Mouse (Mus musculus) kidney, postnatal 0 days (tissue): ENCODE data around the gene Osbp. TPM values are rescaled to one million over a fixed set of nuclear protein-coding genes. Genes with fewer than 3 reads are reported as not detected.
A peak's percentile ranks its signal among the peaks of the same experiment; 100 is the strongest.

Experiments
- ATAC-seq: fragments of 200-750 bp; cut with Nextera tagmentation; replicated peaks from 2 replicates; pipeline ENCODE4 v1.8.0; 2017; ENCODE audit warnings: low read depth, moderate number of reproducible peaks, moderate TSS enrichment, moderate library complexity; ENCODE audit not compliant: low FRiP score
- DNase-seq: peaks from one replicate; pipeline ENCODE4 v3.0.0-alpha.2; 2016; ENCODE audit warnings: low spot score
- H3K27ac ChIP-seq: fragments of 300-500 bp; sonication (generic); 2 replicates; pipeline ENCODE4 v1.5.1; 2014; ENCODE audit warnings: mild to moderate bottlenecking
- H3K27me3 ChIP-seq: fragments of 300-500 bp; sonication (generic); 2 replicates; pipeline ENCODE4 v1.6.1; 2014; ENCODE audit warnings: low read length, mixed read lengths; ENCODE audit not compliant: insufficient read depth
- H3K36me3 ChIP-seq: fragments of 300-500 bp; sonication (generic); 2 replicates; pipeline ENCODE4 v1.6.1; 2014; ENCODE audit warnings: low read length, mixed read lengths; ENCODE audit not compliant: insufficient read depth
- H3K4me1 ChIP-seq: fragments of 300-500 bp; sonication (generic); replicated peaks from 2 replicates; pipeline ENCODE4 v1.6.1; 2014; ENCODE audit warnings: antibody characterized with exemption, low read length, mixed read lengths; ENCODE audit not compliant: insufficient read depth
- H3K4me2 ChIP-seq: fragments of 300-500 bp; sonication (generic); 2 replicates; pipeline ENCODE4 v1.6.1; 2014; ENCODE audit warnings: mild to moderate bottlenecking, low read length, moderate library complexity, mixed read lengths
- H3K4me3 ChIP-seq: fragments of 300-500 bp; sonication (generic); replicated peaks from 2 replicates; pipeline ENCODE4 v1.5.1; 2014; ENCODE audit warnings: low read depth, low read length
- H3K9ac ChIP-seq: fragments of 300-500 bp; sonication (generic); 2 replicates; pipeline ENCODE4 v1.6.1; 2014; ENCODE audit warnings: low read depth, low read length
- H3K9me3 ChIP-seq: fragments of 300-500 bp; sonication (generic); replicated peaks from 2 replicates; pipeline ENCODE4 v1.6.1; 2016; ENCODE audit warnings: low read length, inconsistent platforms, mixed read lengths
- CTCF ChIP-seq: IDR thresholded peaks from 2 replicates; pipeline ENCODE4 v1.5.1; 2016; ENCODE audit warnings: antibody characterized with exemption, low read depth, mild to moderate bottlenecking, moderate library complexity
- WGBS: fragments of 180-500 bp; shearing (Covaris S2); extraction: QIAGEN DNeasy Blood & Tissue Kit; methylation state at CpG from one replicate; pipeline ENCODE4 v1.1.7; 2014; 5-methylcytosine and 5-hydroxymethylcytosine counted together
- polyA plus RNA-seq: library from polyadenylated mRNA; unstranded; fragments of >200 nt; fragmentation: Nextera tagmentation; extraction: Ambion mirVana; gene quantifications from 2 replicates; pipeline ENCODE4 v1.2.1, GENCODE M21; 2015

The Osbp gene
- polyA plus RNA-seq, 1 experiment from 2014 or later, result 6.1 TPM

- no peaks in the 10 kb centered on the region for H3K36me3 ChIP-seq
- H3K27ac ChIP-seq, result peak overlapping the region; percentile 92
- peak overlapping the region; percentile 77 for H3K9ac ChIP-seq
- DNase-seq (peak; percentile 76), ATAC-seq (0 out of 2 replicates have a peak, but pooled peaks have one; percentile 5)
- H3K9me3 ChIP-seq, result no peaks in the 10 kb centered on the region
- peaks cover 7% of the 10 kb centered on the region; the same call in 1 of the 2 replicates for H3K4me1 ChIP-seq
- no peak for TF ChIP-seq CTCF
- H3K4me2 ChIP-seq, result peak overlapping the region; percentile 76
- H3K4me3 ChIP-seq, result peak overlapping the region; percentile 56
- 1% methylated on average over 24 of the region's 24 CpGs for WGBS
- H3K27me3 ChIP-seq, result no peaks in the 10 kb centered on the region
Measured at GRCm38 (mm10) chr19:12009501-12010280, 44.0 kb downstream of the Osbp start.

- Histone ChIP-seq H3K36me3 (no peaks in the 10 kb centered on the region), H3K27me3 (no peaks in the 10 kb centered on the region), H3K4me2 (peak overlapping the region; percentile 76), H3K9me3 (no peaks in the 10 kb centered on the region), H3K4me1 (peaks cover 5% of the 10 kb centered on the region; the same call in 1 of the 2 replicates), H3K9ac (peak overlapping the region; percentile 77), H3K27ac (peak overlapping the region; percentile 92), H3K4me3 (peak overlapping the region; percentile 56)
- no peak for TF ChIP-seq CTCF
- DNase-seq, result peak; percentile 85
- peak; percentile 62 for ATAC-seq
- WGBS, result under 1% methylated on average over 24 of the region's 24 CpGs
Measured at GRCm38 (mm10) chr19:12010281-12010771, 44.6 kb downstream of the Osbp start.

GRCm38 (mm10) chr19:12010916-12011559 lies 45.3 kb downstream of the Osbp start:
- Histone ChIP-seq H3K27me3 (no peaks in the 10 kb centered on the region), H3K4me2 (peak overlapping the region; percentile 76), H3K9me3 (no peaks in the 10 kb centered on the region), H3K4me1 (peaks cover 5% of the 10 kb centered on the region; the same call in 1 of the 2 replicates), H3K36me3 (no peaks in the 10 kb centered on the region), H3K4me3 (peak overlapping the region; percentile 56), H3K27ac (peak overlapping the region; percentile 92), H3K9ac (peak overlapping the region; percentile 77)
- peak; percentile 92 for DNase-seq
- under 1% methylated on average over 26 of the region's 26 CpGs for whole genome bisulfite sequencing
- peak; percentile 49 for ATAC-seq
- TF ChIP-seq CTCF, result no peak

DNA sequence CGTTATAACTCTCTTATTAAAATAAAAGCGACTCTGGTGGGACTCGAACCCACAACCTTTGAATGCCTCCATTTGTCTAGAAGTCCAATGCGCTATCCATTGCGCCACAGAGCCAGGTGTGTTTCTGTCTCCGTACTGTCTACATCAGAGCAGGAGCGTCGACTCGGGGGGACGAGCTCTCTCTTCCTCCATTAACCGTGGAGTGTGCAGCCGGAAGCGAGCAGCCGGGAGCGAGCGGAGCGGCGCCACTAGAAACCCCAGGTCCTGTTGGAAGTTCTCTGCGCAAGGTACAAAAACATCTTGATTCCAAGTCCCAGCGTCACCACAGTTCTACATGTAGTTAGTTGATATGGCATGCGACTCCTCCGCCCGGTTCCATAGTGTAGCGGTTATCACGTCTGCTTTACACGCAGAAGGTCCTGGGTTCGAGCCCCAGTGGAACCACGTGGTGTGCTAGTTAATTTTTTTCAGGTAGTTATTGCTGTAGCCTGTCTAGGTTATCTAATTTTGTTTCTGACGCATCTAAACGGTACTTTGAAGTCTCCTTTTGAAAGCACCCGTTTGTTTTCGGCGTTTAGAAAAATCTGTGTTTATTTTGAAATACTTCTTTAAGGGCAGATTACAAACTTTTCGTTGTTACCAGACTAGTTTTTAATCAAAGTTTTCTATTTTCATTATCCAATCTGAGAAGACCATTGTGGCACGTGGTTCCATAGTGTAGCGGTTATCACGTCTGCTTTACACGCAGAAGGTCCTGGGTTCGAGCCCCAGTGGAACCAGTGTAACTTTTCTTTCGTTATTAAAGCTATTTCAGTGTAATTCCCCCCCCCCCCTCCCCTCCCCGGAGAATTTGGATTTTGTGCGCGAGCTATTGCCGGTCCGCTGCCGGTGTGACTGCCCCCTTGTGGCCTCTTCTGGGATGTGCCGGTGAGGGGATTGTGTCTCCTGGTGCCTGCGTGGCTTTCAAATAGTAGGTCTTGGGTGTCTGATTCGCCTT lies 46.1 kb downstream of the Osbp start:
- peak overlapping the region; percentile 92 for H3K27ac ChIP-seq
- H3K27me3 ChIP-seq, result no peaks in the 10 kb centered on the region
- DNase-seq (peak; percentile 91), ATAC-seq (peak; percentile 83)
- peak overlapping the region; percentile 55 for H3K9ac ChIP-seq
- H3K4me3 ChIP-seq, result peak overlapping the region; percentile 56
- peak; percentile 82 for TF ChIP-seq CTCF
- no peaks in the 10 kb centered on the region for H3K36me3 ChIP-seq
- H3K9me3 ChIP-seq, result no peaks in the 10 kb centered on the region
- H3K4me2 ChIP-seq, result peak overlapping the region; percentile 76
- H3K4me1 ChIP-seq, result peaks cover 5% of the 10 kb centered on the region; the same call in 1 of the 2 replicates
- under 1% methylated on average over 49 of the region's 49 CpGs for WGBS

DNA sequence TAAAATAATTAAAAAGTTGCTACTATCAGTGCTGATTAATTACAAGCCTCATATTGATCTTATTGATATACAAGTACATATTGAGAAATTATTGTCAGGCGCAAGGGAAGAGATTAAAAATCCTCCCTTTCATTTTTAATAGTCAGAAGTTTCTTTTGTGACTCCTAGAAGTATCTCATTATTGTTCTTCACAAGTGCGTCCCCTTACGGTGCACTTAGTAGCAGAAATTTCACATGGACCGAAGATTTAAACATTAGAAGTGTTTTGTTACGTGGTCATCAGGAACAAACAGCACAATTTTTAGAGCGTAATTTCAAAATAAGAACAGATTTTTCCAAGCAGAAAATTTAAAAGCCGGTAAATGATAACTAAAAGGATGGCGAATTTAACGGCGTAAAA lies 46.9 kb downstream of the Osbp start:
- peak overlapping the region; percentile 24; the same call in 1 of the 2 replicates for H3K9ac ChIP-seq
- no peaks in the 10 kb centered on the region for H3K4me1 ChIP-seq
- H3K27me3 ChIP-seq, result no peaks in the 10 kb centered on the region
- H3K9me3 ChIP-seq, result no peaks in the 10 kb centered on the region
- TF ChIP-seq CTCF, result no peak
- H3K4me2 ChIP-seq, result peak overlapping the region; percentile 76
- WGBS, result 1% methylated on average over 10 of the region's 10 CpGs
- DNase-seq (no peak), ATAC-seq (no peak)
- H3K4me3 ChIP-seq, result peak overlapping the region; percentile 56
- no peak overlapping the region for H3K27ac ChIP-seq
- no peaks in the 10 kb centered on the region for H3K36me3 ChIP-seq
